Mouse (Mus musculus) right cerebral cortex, postnatal 14 days (tissue): ENCODE data around the gene Gm13043.
"Not testable (repeated sequence)": the region's sequence is repeated elsewhere in the genome, so short reads cannot be mapped to it uniquely, and the experiment has no call there.

Experiments
- DNase-seq: peaks from one replicate; pipeline ENCODE4 v3.0.0; 2022

The Gm13043 gene

GRCm38 (mm10) chr4:143511043-143511442, at the start of gene Gm13043:
Gene Gm13043 (plus strand): TSS chr4:143511343.
- no peak for DNase-seq

- not testable (repeated sequence) for DNase-seq
Measured at GRCm38 (mm10) chr4:143535654-143536053, 24.5 kb downstream of the Gm13043 start, which contains the start of gene Gm13040. Gene Gm13040 (plus strand): TSS chr4:143535954.

- DNase-seq: not testable (repeated sequence)
Measured at GRCm38 (mm10) chr4:143551400-143551799, 40.3 kb downstream of the Gm13043 start, which contains the start of the genes BC080695 and Gm13057. Gene BC080695 (plus strand): TSS chr4:143551700. Gene Gm13057 (plus strand): TSS chr4:143551709.
